Mouse (Mus musculus): ENCODE measurements around the gene N4bp3. TPM values are rescaled to one million over a fixed set of nuclear protein-coding genes. Genes with fewer than 3 reads are reported as not detected.

Gene N4bp3
- polyA plus RNA-seq, 1 experiment from 2014 or later = 34.1 TPM

GRCm38 (mm10) chr11:51658291-51658690 lies 7.6 kb upstream of the N4bp3 start:
- H3K27ac ChIP-seq (ENCODE audit: low read depth, low read length) = no peak overlapping the region
- no peak overlapping the region for H3K9ac ChIP-seq (ENCODE audit: low read depth, low read length)

GRCm38 (mm10) chr11:51656798-51657521 lies 6.3 kb upstream of the N4bp3 start:
- Histone ChIP-seq H3K9ac (ENCODE audit: low read depth, low read length) (no peak overlapping the region), H3K27ac (ENCODE audit: low read depth, low read length) (no peak overlapping the region), H3K4me1 (ENCODE audit: control insufficient read depth, insufficient read depth, low read depth, low read length) (no peaks in the 10 kb centered on the region; the same call in 1 of the 2 replicates), H3K36me3 (ENCODE audit: control insufficient read depth, insufficient read depth, low read length) (no peaks in the 10 kb centered on the region), H3K4me2 (ENCODE audit: low read length) (no peak overlapping the region), H3K27me3 (replicated peaks; ENCODE audit: control insufficient read depth, insufficient read depth, low read length) (no peaks in the 10 kb centered on the region), H3K4me3 (ENCODE audit: low read length) (no peak overlapping the region), H3K9me3 (ENCODE audit: control insufficient read depth, low read length) (no peaks in the 10 kb centered on the region)
- 80% methylated on average over 10 of the region's 10 CpGs for WGBS
- ATAC-seq = no peak

More at GRCm38 (mm10) chr11:51658291-51658690, 7.6 kb upstream of the N4bp3 start:
- no peaks in the 10 kb centered on the region for H3K9me3 ChIP-seq (ENCODE audit: control insufficient read depth, low read length)
- H3K4me3 ChIP-seq (ENCODE audit: low read length) = no peak overlapping the region
- H3K4me2 ChIP-seq (ENCODE audit: low read length) = no peak overlapping the region
- H3K27me3 ChIP-seq (replicated peaks; ENCODE audit: control insufficient read depth, insufficient read depth, low read length) = no peaks in the 10 kb centered on the region
- no peaks in the 10 kb centered on the region; the same call in 1 of the 2 replicates for H3K4me1 ChIP-seq (ENCODE audit: control insufficient read depth, insufficient read depth, low read depth, low read length)
- no peak for ATAC-seq
- WGBS = 69% methylated on average over 7 of the region's 7 CpGs
- H3K36me3 ChIP-seq (ENCODE audit: control insufficient read depth, insufficient read depth, low read length) = no peaks in the 10 kb centered on the region

- WGBS = 91% methylated on average over 3 of the region's 3 CpGs
Measured at GRCm38 (mm10) chr11:51654891-51655290, 4.2 kb upstream of the N4bp3 start.

GRCm38 (mm10) chr11:51653736-51654135 lies 3.1 kb upstream of the N4bp3 start:
- no peak overlapping the region for H3K9ac ChIP-seq (ENCODE audit: low read depth, low read length)
- no peak overlapping the region for H3K4me3 ChIP-seq (ENCODE audit: low read length)
- no peak overlapping the region for H3K4me2 ChIP-seq (ENCODE audit: low read length)
- H3K9me3 ChIP-seq (ENCODE audit: control insufficient read depth, low read length) = no peaks in the 10 kb centered on the region
- H3K36me3 ChIP-seq (ENCODE audit: control insufficient read depth, insufficient read depth, low read length) = no peaks in the 10 kb centered on the region
- WGBS = 93% methylated on average over 6 of the region's 6 CpGs
- no peak overlapping the region for H3K27ac ChIP-seq (ENCODE audit: low read depth, low read length)
- ATAC-seq = no peak
- H3K27me3 ChIP-seq (replicated peaks; ENCODE audit: control insufficient read depth, insufficient read depth, low read length) = no peaks in the 10 kb centered on the region
- peaks cover 15% of the 10 kb centered on the region for H3K4me1 ChIP-seq (ENCODE audit: control insufficient read depth, insufficient read depth, low read depth, low read length)

More at GRCm38 (mm10) chr11:51654891-51655290, 4.2 kb upstream of the N4bp3 start:
- H3K9ac ChIP-seq (ENCODE audit: low read depth, low read length) = no peak overlapping the region
- no peak for ATAC-seq
- no peaks in the 10 kb centered on the region for H3K9me3 ChIP-seq (ENCODE audit: control insufficient read depth, low read length)
- no peak overlapping the region for H3K27ac ChIP-seq (ENCODE audit: low read depth, low read length)
- no peak overlapping the region for H3K4me2 ChIP-seq (ENCODE audit: low read length)
- no peak overlapping the region for H3K4me3 ChIP-seq (ENCODE audit: low read length)
- no peaks in the 10 kb centered on the region for H3K27me3 ChIP-seq (replicated peaks; ENCODE audit: control insufficient read depth, insufficient read depth, low read length)
- peaks cover 4% of the 10 kb centered on the region for H3K4me1 ChIP-seq (ENCODE audit: control insufficient read depth, insufficient read depth, low read depth, low read length)
- H3K36me3 ChIP-seq (ENCODE audit: control insufficient read depth, insufficient read depth, low read length) = no peaks in the 10 kb centered on the region

GRCm38 (mm10) chr11:51652889-51653418 lies 2.3 kb upstream of the N4bp3 start:
- Histone ChIP-seq H3K36me3 (ENCODE audit: control insufficient read depth, insufficient read depth, low read length) (no peaks in the 10 kb centered on the region), H3K9me3 (ENCODE audit: control insufficient read depth, low read length) (no peaks in the 10 kb centered on the region), H3K9ac (ENCODE audit: low read depth, low read length) (no peak overlapping the region), H3K4me3 (ENCODE audit: low read length) (no peak overlapping the region), H3K4me2 (ENCODE audit: low read length) (no peak overlapping the region), H3K27ac (ENCODE audit: low read depth, low read length) (no peak overlapping the region), H3K27me3 (replicated peaks; ENCODE audit: control insufficient read depth, insufficient read depth, low read length) (no peaks in the 10 kb centered on the region), H3K4me1 (ENCODE audit: control insufficient read depth, insufficient read depth, low read depth, low read length) (peaks cover 21% of the 10 kb centered on the region)
- WGBS = 95% methylated on average over 4 of the region's 4 CpGs
- ATAC-seq = no peak

GRCm38 (mm10) chr11:51650261-51650660 lies 381 bp downstream of the N4bp3 start:
- H3K36me3 ChIP-seq (ENCODE audit: control insufficient read depth, insufficient read depth, low read length) = 0 out of 2 replicates have a peak, but pooled peaks cover 3% of the 10 kb centered on the region
- peak; percentile 2; the same call in 1 of the 2 replicates for ATAC-seq

GRCm38 (mm10) chr11:51649889-51650199 lies 798 bp downstream of the N4bp3 start:
- H3K4me2 ChIP-seq (ENCODE audit: low read length) = peak overlapping the region; percentile 93
- H3K4me1 ChIP-seq (ENCODE audit: control insufficient read depth, insufficient read depth, low read depth, low read length) = peaks cover 24% of the 10 kb centered on the region
- WGBS = 3% methylated on average over 7 of the region's 7 CpGs
- no peaks in the 10 kb centered on the region for H3K27me3 ChIP-seq (replicated peaks; ENCODE audit: control insufficient read depth, insufficient read depth, low read length)
- peak overlapping the region; percentile 85 for H3K9ac ChIP-seq (ENCODE audit: low read depth, low read length)
- ATAC-seq = no peak; the same call in 1 of the 2 replicates
- peak overlapping the region; percentile 75 for H3K4me3 ChIP-seq (ENCODE audit: low read length)
- no peaks in the 10 kb centered on the region for H3K9me3 ChIP-seq (ENCODE audit: control insufficient read depth, low read length)
- 0 out of 2 replicates have a peak, but pooled peaks cover 3% of the 10 kb centered on the region for H3K36me3 ChIP-seq (ENCODE audit: control insufficient read depth, insufficient read depth, low read length)
- no peak overlapping the region for H3K27ac ChIP-seq (ENCODE audit: low read depth, low read length)

More at GRCm38 (mm10) chr11:51650261-51650660, 381 bp downstream of the N4bp3 start:
- Histone ChIP-seq H3K4me3 (ENCODE audit: low read length) (peak overlapping the region; percentile 75), H3K9me3 (ENCODE audit: control insufficient read depth, low read length) (no peaks in the 10 kb centered on the region), H3K4me2 (ENCODE audit: low read length) (peak overlapping the region; percentile 93), H3K27ac (ENCODE audit: low read depth, low read length) (peak overlapping the region; percentile 65), H3K9ac (ENCODE audit: low read depth, low read length) (peak overlapping the region; percentile 85), H3K4me1 (ENCODE audit: control insufficient read depth, insufficient read depth, low read depth, low read length) (peaks cover 23% of the 10 kb centered on the region), H3K27me3 (replicated peaks; ENCODE audit: control insufficient read depth, insufficient read depth, low read length) (no peaks in the 10 kb centered on the region)
- under 1% methylated on average over 25 of the region's 30 CpGs for WGBS

GRCm38 (mm10) chr11:51649111-51649888 lies 1.3 kb downstream of the N4bp3 start:
- no peaks in the 10 kb centered on the region for H3K9me3 ChIP-seq (ENCODE audit: control insufficient read depth, low read length)
- peak overlapping the region; percentile 85 for H3K9ac ChIP-seq (ENCODE audit: low read depth, low read length)
- H3K4me1 ChIP-seq (ENCODE audit: control insufficient read depth, insufficient read depth, low read depth, low read length) = peaks cover 24% of the 10 kb centered on the region
- no peak for ATAC-seq
- H3K27ac ChIP-seq (ENCODE audit: low read depth, low read length) = no peak overlapping the region
- peak overlapping the region; percentile 93 for H3K4me2 ChIP-seq (ENCODE audit: low read length)
- H3K4me3 ChIP-seq (ENCODE audit: low read length) = peak overlapping the region; percentile 75
- peaks cover 3% of the 10 kb centered on the region; the same call in 1 of the 2 replicates for H3K36me3 ChIP-seq (ENCODE audit: control insufficient read depth, insufficient read depth, low read length)
- H3K27me3 ChIP-seq (replicated peaks; ENCODE audit: control insufficient read depth, insufficient read depth, low read length) = no peaks in the 10 kb centered on the region
- WGBS = 22% methylated on average over 11 of the region's 11 CpGs

GRCm38 (mm10) chr11:51648566-51648965 lies 2.1 kb downstream of the N4bp3 start:
- ATAC-seq = no peak
- Histone ChIP-seq H3K27ac (ENCODE audit: low read depth, low read length) (no peak overlapping the region), H3K9ac (ENCODE audit: low read depth, low read length) (peak overlapping the region; percentile 19; the same call in 1 of the 2 replicates), H3K9me3 (ENCODE audit: control insufficient read depth, low read length) (no peaks in the 10 kb centered on the region), H3K27me3 (replicated peaks; ENCODE audit: control insufficient read depth, insufficient read depth, low read length) (no peaks in the 10 kb centered on the region), H3K36me3 (ENCODE audit: control insufficient read depth, insufficient read depth, low read length) (peaks cover 3% of the 10 kb centered on the region; the same call in 1 of the 2 replicates), H3K4me3 (ENCODE audit: low read length) (no peak overlapping the region), H3K4me2 (ENCODE audit: low read length) (peak overlapping the region; percentile 93), H3K4me1 (ENCODE audit: control insufficient read depth, insufficient read depth, low read depth, low read length) (peaks cover 24% of the 10 kb centered on the region)
- 13% methylated on average over 3 of the region's 3 CpGs for WGBS

Data from hindbrain, embryonic 16.5 days (tissue).